Mouse (Mus musculus): ENCODE data around the gene Heatr5b. TPM values are rescaled to one million over a fixed set of nuclear protein-coding genes. Genes with fewer than 3 reads are reported as not detected.

The Heatr5b gene
- total RNA-seq, 2 experiments from 2014 or later = 38.6 to 43.0 TPM

- no peak for DNase-seq (ENCODE audit: low spot score)
- intact Hi-C loops (cut with DNase I) = no loop called here
Observed at GRCm38 (mm10) chr17:78719086-78719485, 116.1 kb downstream of the Heatr5b start.

- intact Hi-C loops (cut with DNase I) = no loop called here
- DNase-seq (ENCODE audit: low spot score) = no peak
Observed at GRCm38 (mm10) chr17:78710258-78710657, 124.9 kb downstream of the Heatr5b start.

- intact Hi-C loops (cut with DNase I) = no loop called here
Observed at GRCm38 (mm10) chr17:78708422-78708821, 126.7 kb downstream of the Heatr5b start.

GRCm38 (mm10) chr17:78702988-78703387 is 132.2 kb downstream of the Heatr5b start:
- no peak for DNase-seq (ENCODE audit: low spot score)
- intact Hi-C loops (cut with DNase I) = no loop called here

More at GRCm38 (mm10) chr17:78708422-78708821, 126.7 kb downstream of the Heatr5b start:
- DNase-seq (ENCODE audit: low spot score) = no peak

Other genes starting within 250 kb of the Heatr5b start
- 10 to 100 TPM; 23.8 to 25.2 TPM for gene Strn, start 98.2 kb downstream of the Heatr5b start, total RNA-seq (2021)
- gene Gpatch11, start 203 bp upstream of the Heatr5b start, total RNA-seq (2021) = 10 to 100 TPM; 29.4 to 32.3 TPM
- 1 to 10 TPM; 8.5 to 9.7 TPM for gene Eif2ak2, start 47.2 kb upstream of the Heatr5b start, total RNA-seq (2021)
- gene Sult6b1, start 71.6 kb upstream of the Heatr5b start, total RNA-seq (2021) = not detected
- gene Cebpzos, start 81.1 kb upstream of the Heatr5b start, total RNA-seq (2021) = 10 to 100 TPM; 54.9 to 58.6 TPM
- gene Cebpz, start 101.7 kb upstream of the Heatr5b start, total RNA-seq (2021) = 10 to 100 TPM; 18.9 to 19.2 TPM
- 10 to 100 TPM; 47.3 to 48.6 TPM for gene Ndufaf7, start 101.8 kb upstream of the Heatr5b start, total RNA-seq (2021)
- gene Prkd3, start 185.5 kb upstream of the Heatr5b start, total RNA-seq (2021) = 10 to 100 TPM; 16.5 to 19.8 TPM
- 1 to 10 TPM; 5.9 to 7.2 TPM for gene Qpct, start 216.5 kb upstream of the Heatr5b start, total RNA-seq (2021)